Mouse (Mus musculus): ENCODE measurements at regions not wholly inside any gene's neighbourhood (a gene's known extent, or its start where the extent isn't known, plus 50 kb on each side); places are given as distances from the start of the nearest gene placed in this dataset.

DNA sequence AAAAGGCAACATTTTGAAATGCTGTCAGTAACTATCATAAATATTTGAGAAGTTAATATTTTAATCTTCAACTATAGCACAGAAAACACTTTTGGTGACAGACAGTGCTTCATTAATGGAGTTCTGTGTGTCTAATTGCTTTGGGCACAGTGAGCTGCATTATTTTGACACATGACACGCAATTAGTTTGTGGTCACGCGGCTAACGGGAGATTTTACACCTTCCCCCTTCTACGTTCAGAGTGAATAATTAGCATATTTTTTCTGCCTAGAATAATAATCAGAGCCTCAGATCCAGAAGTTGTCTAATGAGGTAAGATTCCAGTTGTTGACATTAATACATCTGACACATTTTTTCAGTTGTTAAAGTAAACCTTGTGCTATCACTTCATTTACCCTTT is 272.6 kb upstream of the Tmco5 start:
- Histone ChIP-seq H3K36me3 (ENCODE audit: control insufficient read depth, insufficient read depth) (no peaks in the 10 kb centered on the region), H3K27me3 (ENCODE audit: control insufficient read depth, insufficient read depth, insufficient read length) (no peaks in the 10 kb centered on the region), H3K79me2 (ENCODE audit: control insufficient read depth, insufficient read depth) (no peaks in the 10 kb centered on the region), H3K4me3 (no peak overlapping the region), H3ac (ENCODE audit: control insufficient read depth, insufficient read length) (no peak overlapping the region), H3K4me2 (ENCODE audit: low read depth) (no peak overlapping the region)
- TF ChIP-seq POLR2A (IDR thresholded peaks at IDR 0.05; ENCODE audit: insufficient read length, low read depth) (no peak), CEBPB (IDR thresholded peaks at IDR 0.05; ENCODE audit: insufficient read depth, poor library complexity, severe bottlenecking) (no peak)

DNA sequence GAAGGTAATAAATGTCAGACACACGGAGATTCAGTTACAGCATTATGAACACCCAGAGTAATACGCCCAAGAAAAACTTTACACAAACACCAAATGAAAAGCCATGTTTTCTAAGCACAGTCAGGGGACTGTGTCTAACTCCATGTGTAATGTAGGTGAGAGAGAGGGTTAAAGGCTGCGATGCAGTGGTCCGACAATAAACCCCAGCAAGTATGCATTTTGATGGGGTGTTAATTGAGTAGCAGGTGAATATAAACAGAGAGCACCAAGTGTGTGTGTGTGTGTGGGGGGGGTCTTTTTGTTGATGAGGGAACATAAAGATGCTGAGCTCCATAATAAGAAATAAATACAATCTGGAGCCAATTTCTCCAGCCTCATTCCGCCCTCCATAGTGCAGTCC is 238.6 kb upstream of the Tmco5 start:
- H3K4me3 ChIP-seq = no peak overlapping the region
- no peaks in the 10 kb centered on the region for H3K27me3 ChIP-seq (ENCODE audit: control insufficient read depth, insufficient read depth, insufficient read length)
- no peaks in the 10 kb centered on the region for H3K36me3 ChIP-seq (ENCODE audit: control insufficient read depth, insufficient read depth)
- H3ac ChIP-seq (ENCODE audit: control insufficient read depth, insufficient read length) = no peak overlapping the region
- no peaks in the 10 kb centered on the region for H3K79me2 ChIP-seq (ENCODE audit: control insufficient read depth, insufficient read depth)
- TF ChIP-seq USF1 (IDR thresholded peaks at IDR 0.05; ENCODE audit: low read depth) (no peak), REST (IDR thresholded peaks at IDR 0.05; ENCODE audit: insufficient read depth, insufficient read length) (no peak), CEBPB (IDR thresholded peaks at IDR 0.05; ENCODE audit: insufficient read depth, poor library complexity, severe bottlenecking) (no peak), POLR2AphosphoS2 (IDR thresholded peaks at IDR 0.05; ENCODE audit: insufficient read length, low read depth) (no peak), POLR2A (IDR thresholded peaks at IDR 0.05; ENCODE audit: insufficient read length, low read depth) (no peak), E2F4 (IDR thresholded peaks at IDR 0.05; ENCODE audit: insufficient read depth) (no peak), TCF12 (IDR thresholded peaks at IDR 0.05; ENCODE audit: insufficient read depth, poor library complexity, severe bottlenecking) (no peak), SRF (IDR thresholded peaks at IDR 0.05; ENCODE audit: control insufficient read depth, insufficient read length, low read depth) (no peak)
- H3K4me2 ChIP-seq (ENCODE audit: low read depth) = no peak overlapping the region

DNA sequence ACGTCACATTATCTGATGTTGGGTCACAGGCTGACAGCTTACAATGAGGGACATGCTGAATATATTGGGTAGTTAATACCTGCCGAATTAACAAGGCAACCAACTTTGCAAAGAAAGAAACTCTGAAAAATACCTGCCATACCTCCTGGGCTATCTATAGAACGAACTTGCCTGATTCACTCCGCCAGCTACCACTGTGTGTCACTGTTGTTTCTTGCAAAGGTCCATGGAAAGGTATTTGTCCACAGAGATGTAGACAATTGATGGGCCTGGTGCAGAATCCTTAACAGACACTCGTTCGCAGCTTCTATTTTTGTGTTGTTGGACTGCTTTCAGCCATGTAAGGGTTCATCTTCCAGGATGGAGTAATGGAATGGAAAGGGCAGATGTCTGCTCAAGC is 226.4 kb upstream of the Tmco5 start:
- no peak overlapping the region for H3K4me3 ChIP-seq
- H3ac ChIP-seq (ENCODE audit: control insufficient read depth, insufficient read length) = no peak overlapping the region
- H3K27me3 ChIP-seq (ENCODE audit: control insufficient read depth, insufficient read depth, insufficient read length) = no peaks in the 10 kb centered on the region
- no peaks in the 10 kb centered on the region for H3K36me3 ChIP-seq (ENCODE audit: control insufficient read depth, insufficient read depth)
- H3K79me2 ChIP-seq (ENCODE audit: control insufficient read depth, insufficient read depth) = no peaks in the 10 kb centered on the region
- H3K4me2 ChIP-seq (ENCODE audit: low read depth) = no peak overlapping the region
- no peak for TF ChIP-seq SRF (IDR thresholded peaks at IDR 0.05; ENCODE audit: control insufficient read depth, insufficient read length, low read depth)

DNA sequence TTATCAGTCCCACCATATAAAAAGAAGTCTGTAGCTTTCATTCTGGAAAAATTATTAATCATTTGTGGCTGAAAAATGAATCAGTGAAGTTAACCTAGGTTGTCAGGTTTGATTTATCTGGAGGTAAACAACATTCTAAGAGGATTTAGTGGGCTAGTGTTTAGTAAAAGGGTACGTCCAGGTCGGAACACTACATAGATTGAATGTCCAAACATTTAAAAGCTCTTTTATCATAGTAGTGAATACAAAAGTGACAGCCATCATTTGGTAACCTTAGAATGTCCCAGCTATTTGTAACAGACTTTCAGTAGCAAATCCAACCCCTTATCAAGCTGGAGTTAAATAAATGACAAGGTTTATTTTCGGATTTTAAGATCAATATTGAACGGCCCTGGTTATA is 192.7 kb upstream of the Tmco5 start:
- Histone ChIP-seq H3K4me3 (no peak overlapping the region), H3K36me3 (ENCODE audit: control insufficient read depth, insufficient read depth) (no peaks in the 10 kb centered on the region), H3K79me2 (ENCODE audit: control insufficient read depth, insufficient read depth) (no peaks in the 10 kb centered on the region), H3ac (ENCODE audit: control insufficient read depth, insufficient read length) (no peak overlapping the region), H3K4me2 (ENCODE audit: low read depth) (no peak overlapping the region), H3K27me3 (ENCODE audit: control insufficient read depth, insufficient read depth, insufficient read length) (no peaks in the 10 kb centered on the region)
- TF ChIP-seq MYOG (IDR thresholded peaks at IDR 0.05; ENCODE audit: control insufficient read depth in 1 of 3, insufficient read depth in 1 of 3, insufficient read length in 2 of 3, low read depth in 2 of 3) (no peak), MAX (IDR thresholded peaks at IDR 0.05; ENCODE audit: low read depth) (no peak), REST (IDR thresholded peaks at IDR 0.05; ENCODE audit: insufficient read depth, insufficient read length) (no peak), POLR2AphosphoS2 (IDR thresholded peaks at IDR 0.05; ENCODE audit: insufficient read length, low read depth) (no peak), TCF3 (IDR thresholded peaks at IDR 0.05; ENCODE audit: insufficient read length, low read depth) (no peak), CEBPB (IDR thresholded peaks at IDR 0.05; ENCODE audit: insufficient read depth, poor library complexity, severe bottlenecking) (no peak), MYOD1 (IDR thresholded peaks at IDR 0.05; ENCODE audit: control insufficient read depth in 1 of 3, insufficient read length in 2 of 3, low read depth in 2 of 3) (no peak)

DNA sequence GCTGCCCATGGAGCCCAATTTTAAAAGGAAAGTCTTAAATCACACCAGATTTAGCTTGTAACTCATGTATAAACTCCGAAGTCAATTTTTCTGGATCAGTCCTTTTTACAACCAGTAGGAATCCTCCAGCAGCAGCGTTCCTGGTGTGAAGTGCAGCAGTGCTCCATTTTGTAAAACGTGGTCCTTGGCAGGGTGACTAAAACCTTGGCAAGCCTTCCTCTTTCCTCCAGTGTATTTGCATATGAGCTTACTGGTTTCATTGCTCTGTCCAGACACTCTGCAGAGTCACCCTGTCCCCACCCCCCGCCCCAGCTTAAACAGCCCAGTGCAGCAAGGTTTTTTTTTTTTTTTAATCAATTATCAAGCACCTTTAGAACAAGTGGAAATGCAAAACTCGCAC is 180.9 kb upstream of the Tmco5 start:
- no peak overlapping the region for H3K4me3 ChIP-seq
- TF ChIP-seq E2F4 (IDR thresholded peaks at IDR 0.05; ENCODE audit: insufficient read depth) (no peak), TCF3 (IDR thresholded peaks at IDR 0.05; ENCODE audit: insufficient read length, low read depth) (no peak)
- no peaks in the 10 kb centered on the region for H3K36me3 ChIP-seq (ENCODE audit: control insufficient read depth, insufficient read depth)
- no peak overlapping the region for H3ac ChIP-seq (ENCODE audit: control insufficient read depth, insufficient read length)
- H3K79me2 ChIP-seq (ENCODE audit: control insufficient read depth, insufficient read depth) = no peaks in the 10 kb centered on the region
- H3K4me2 ChIP-seq (ENCODE audit: low read depth) = no peak overlapping the region
- H3K27me3 ChIP-seq (ENCODE audit: control insufficient read depth, insufficient read depth, insufficient read length) = peaks cover 9% of the 10 kb centered on the region

DNA sequence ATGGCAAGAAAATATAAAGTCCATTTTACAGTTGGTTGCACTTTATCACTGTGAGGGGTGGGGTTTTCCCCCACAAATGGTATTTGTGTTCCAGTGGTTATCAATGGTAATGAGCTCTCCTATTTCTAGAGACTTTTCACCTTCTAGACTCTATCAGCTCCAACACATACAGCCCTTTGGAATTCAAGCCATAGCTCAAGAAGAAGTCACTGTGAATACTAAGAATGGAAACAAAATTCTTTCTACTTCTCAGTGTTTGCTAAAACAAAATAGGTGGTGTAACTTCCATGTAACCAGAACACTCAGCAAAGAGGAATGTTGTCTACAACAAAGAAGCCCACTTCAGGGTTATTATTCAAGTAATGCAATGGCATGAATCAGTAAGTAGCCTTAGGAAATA is 173.8 kb upstream of the Tmco5 start:
- TF ChIP-seq MYOD1 (IDR thresholded peaks at IDR 0.05; ENCODE audit: control insufficient read depth in 1 of 3, insufficient read length in 2 of 3, low read depth in 2 of 3) (no peak), MAX (IDR thresholded peaks at IDR 0.05; ENCODE audit: low read depth) (no peak), SRF (IDR thresholded peaks at IDR 0.05; ENCODE audit: control insufficient read depth, insufficient read length, low read depth) (no peak), REST (IDR thresholded peaks at IDR 0.05; ENCODE audit: insufficient read depth, insufficient read length) (no peak), TCF12 (IDR thresholded peaks at IDR 0.05; ENCODE audit: insufficient read depth, poor library complexity, severe bottlenecking) (no peak), TCF3 (IDR thresholded peaks at IDR 0.05; ENCODE audit: insufficient read length, low read depth) (no peak), POLR2AphosphoS2 (IDR thresholded peaks at IDR 0.05; ENCODE audit: insufficient read length, low read depth) (no peak), MYOG (IDR thresholded peaks at IDR 0.05; ENCODE audit: control insufficient read depth in 1 of 3, insufficient read depth in 1 of 3, insufficient read length in 2 of 3, low read depth in 2 of 3) (no peak), POLR2A (IDR thresholded peaks at IDR 0.05; ENCODE audit: insufficient read length, low read depth) (no peak), USF1 (IDR thresholded peaks at IDR 0.05; ENCODE audit: low read depth) (no peak), E2F4 (IDR thresholded peaks at IDR 0.05; ENCODE audit: insufficient read depth) (no peak), CEBPB (IDR thresholded peaks at IDR 0.05; ENCODE audit: insufficient read depth, poor library complexity, severe bottlenecking) (no peak)
- Histone ChIP-seq H3ac (ENCODE audit: control insufficient read depth, insufficient read length) (no peak overlapping the region), H3K4me2 (ENCODE audit: low read depth) (no peak overlapping the region), H3K4me3 (no peak overlapping the region), H3K79me2 (ENCODE audit: control insufficient read depth, insufficient read depth) (no peaks in the 10 kb centered on the region), H3K27me3 (ENCODE audit: control insufficient read depth, insufficient read depth, insufficient read length) (no peaks in the 10 kb centered on the region), H3K36me3 (ENCODE audit: control insufficient read depth, insufficient read depth) (no peaks in the 10 kb centered on the region)

Measured in myocyte (in vitro differentiated cells).